Comparison of ENCODE assay signal across 13 mouse cellular contexts in the genomic region with DNA sequence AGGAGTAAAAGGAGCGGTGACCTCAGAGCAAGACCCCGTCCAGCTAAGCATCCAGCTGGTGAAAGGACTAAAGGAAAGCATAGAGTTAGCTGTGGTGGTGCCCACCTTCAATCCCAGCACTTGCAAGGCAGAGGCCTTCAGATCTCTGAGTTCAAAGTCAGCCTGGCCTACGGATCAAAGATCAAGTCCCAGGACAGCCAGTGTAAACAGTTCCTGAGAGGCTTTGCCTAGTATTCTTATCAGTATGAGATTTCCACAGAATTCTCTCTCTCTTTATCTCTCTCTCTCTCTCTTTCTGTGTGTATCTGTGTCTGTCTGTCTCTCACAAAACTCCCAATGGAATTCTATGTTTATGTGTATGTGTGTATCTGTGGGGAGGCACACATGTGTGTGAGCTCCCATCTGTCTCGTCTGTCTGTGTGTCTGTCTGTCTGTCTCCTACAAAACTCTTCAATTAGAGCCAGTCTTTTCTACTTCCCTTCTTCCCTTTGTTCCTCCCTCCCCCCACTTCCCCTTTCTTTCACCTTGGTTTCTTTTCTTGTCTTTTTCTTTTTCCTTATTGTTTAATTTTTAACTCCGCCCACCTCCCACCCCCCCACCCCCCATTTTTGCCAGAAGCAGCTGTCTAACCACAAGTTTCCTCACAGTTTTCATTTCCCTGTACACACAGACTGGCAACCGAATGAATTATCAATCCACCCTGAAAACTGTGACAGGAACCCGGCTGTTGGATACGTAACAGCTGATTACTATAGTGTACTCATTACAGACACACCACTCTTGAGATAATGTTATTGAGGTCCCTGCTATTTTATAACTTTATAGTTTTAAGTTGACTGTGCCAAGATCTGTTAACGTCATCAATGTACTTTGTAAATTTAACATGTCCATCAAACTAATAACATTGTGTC.
DNase-seq lines count a peak whose midpoint lies in the region; ATAC-seq and TF ChIP-seq lines count a peak whose summit lies in the region.
"Had no signal": no experiment of that assay in that cellular context is flagged by ENCODE, and none has a peak within 500 bp of the region (broad histone marks: within the 10 kb centered on the region; RNA-seq: fewer than 3 reads in every experiment).

No protein-coding gene starts in this region.

- H3K27ac ChIP-seq in forebrain, embryonic 13.5 days, result no peak overlapping the region
- no peak overlapping the region for H3K27ac ChIP-seq in forebrain, embryonic 12.5 days
- H3K27ac ChIP-seq in thymus, adult 2 months (ENCODE audit: control insufficient read depth, insufficient read depth, low read length), result peak overlapping the region; percentile 46
- H3K27ac ChIP-seq in macrophage, result peak overlapping the region; percentile 48
- H3K27ac ChIP-seq: hindbrain, embryonic 13.5 days; limb, embryonic 15.5 days; midbrain, embryonic 10.5 days; neural tube, embryonic 13.5 days had no signal

- no peak overlapping the region for H3K9ac ChIP-seq in forebrain, embryonic 13.5 days
- no peak overlapping the region for H3K9ac ChIP-seq in forebrain, embryonic 12.5 days
- H3K9ac ChIP-seq: hindbrain, embryonic 13.5 days; limb, embryonic 15.5 days; neural tube, embryonic 13.5 days had no signal

- H3K4me3 ChIP-seq in forebrain, embryonic 13.5 days, result no peak overlapping the region
- no peak overlapping the region for H3K4me3 ChIP-seq in forebrain, embryonic 12.5 days (replicated peaks)
- H3K4me3 ChIP-seq in thymus, adult 2 months (ENCODE audit: control insufficient read depth, insufficient read depth, low read length), result no peak overlapping the region
- no peak overlapping the region for H3K4me3 ChIP-seq in macrophage (ENCODE audit: inconsistent target)
- H3K4me3 ChIP-seq: hindbrain, embryonic 13.5 days; limb, embryonic 15.5 days; midbrain, embryonic 10.5 days; neural tube, embryonic 13.5 days had no signal

- no peaks in the 10 kb centered on the region for H3K36me3 ChIP-seq in forebrain, embryonic 13.5 days (ENCODE audit: poor library complexity, severe bottlenecking)
- no peaks in the 10 kb centered on the region for H3K36me3 ChIP-seq in forebrain, embryonic 12.5 days (replicated peaks)
- H3K36me3 ChIP-seq in thymus, adult 2 months (ENCODE audit: control insufficient read depth, insufficient read depth, low read length), result no peaks in the 10 kb centered on the region
- H3K36me3 ChIP-seq in macrophage (ENCODE audit: inconsistent target), result no peaks in the 10 kb centered on the region
- H3K36me3 ChIP-seq: hindbrain, embryonic 13.5 days; limb, embryonic 15.5 days; midbrain, embryonic 10.5 days; neural tube, embryonic 13.5 days had no signal

- TF ChIP-seq POLR2A in thymus, adult 2 months (IDR thresholded peaks at IDR 0.05; ENCODE audit: control insufficient read depth, extremely low read depth, insufficient read depth, low read length, poor library complexity), result no peak

- WGBS in forebrain, embryonic 13.5 days, result 75% methylated on average over 9 of the region's 9 CpGs
- WGBS in forebrain, embryonic 12.5 days, result 84% methylated on average over 9 of the region's 9 CpGs
- 30% methylated on average over 9 of the region's 9 CpGs for WGBS in thymus, adult 2 months
- 47% methylated on average over 8 of the region's 9 CpGs for WGBS in macrophage (ENCODE audit: missing documents)

- ATAC-seq in forebrain, embryonic 13.5 days, result peak; percentile 63; the same call in 1 of the 2 replicates
- no peak for ATAC-seq in forebrain, embryonic 12.5 days (ENCODE audit: low FRiP score)

- DNase-seq in thymus, adult 2 months, result peak; percentile 21
- no peak for DNase-seq in thymus, adult 18-20 months
- peak; percentile 60 for DNase-seq in yolk sac, embryonic 10.5 days (ENCODE audit: low spot score)
- no peak for DNase-seq in adrenal gland, postnatal 10 days
- no peak for DNase-seq in heart, postnatal 4 days
- DNase-seq: embryo, embryonic 11 days had no signal

- H3K79me2 ChIP-seq in macrophage (ENCODE audit: inconsistent target), result no peaks in the 10 kb centered on the region

- no peaks in the 10 kb centered on the region for H3K4me1 ChIP-seq in forebrain, embryonic 13.5 days
- no peaks in the 10 kb centered on the region for H3K4me1 ChIP-seq in forebrain, embryonic 12.5 days
- peaks cover 8% of the 10 kb centered on the region for H3K4me1 ChIP-seq in thymus, adult 2 months (replicated peaks; ENCODE audit: control insufficient read depth, insufficient read depth, low read length)
- H3K4me1 ChIP-seq: hindbrain, embryonic 13.5 days; midbrain, embryonic 10.5 days; neural tube, embryonic 13.5 days had no signal

- TF ChIP-seq CTCF in thymus, adult 2 months (IDR thresholded peaks at IDR 0.05; ENCODE audit: borderline replicate concordance, control insufficient read depth, extremely low read depth, insufficient read depth, low read length, poor library complexity), result no peak

- no peaks in the 10 kb centered on the region for H3K9me3 ChIP-seq in forebrain, embryonic 13.5 days (replicated peaks)
- H3K9me3 ChIP-seq in forebrain, embryonic 12.5 days, result no peaks in the 10 kb centered on the region
- H3K9me3 ChIP-seq: hindbrain, embryonic 13.5 days; limb, embryonic 15.5 days; midbrain, embryonic 10.5 days; neural tube, embryonic 13.5 days had no signal

- H3K4me2 ChIP-seq in forebrain, embryonic 13.5 days, result no peak overlapping the region
- H3K4me2 ChIP-seq in forebrain, embryonic 12.5 days, result no peak overlapping the region
- H3K4me2 ChIP-seq: hindbrain, embryonic 13.5 days; limb, embryonic 15.5 days; neural tube, embryonic 13.5 days had no signal

- no peaks in the 10 kb centered on the region for H3K27me3 ChIP-seq in forebrain, embryonic 13.5 days
- no peaks in the 10 kb centered on the region for H3K27me3 ChIP-seq in forebrain, embryonic 12.5 days
- H3K27me3 ChIP-seq in thymus, adult 2 months (ENCODE audit: control insufficient read depth, insufficient read depth, low read length), result no peaks in the 10 kb centered on the region
- H3K27me3 ChIP-seq: hindbrain, embryonic 13.5 days; limb, embryonic 15.5 days; neural tube, embryonic 13.5 days had no signal

Comparison
In these comparisons a context has a peak if more than half of its experiments do, and no peak if none do; other contexts are left out.
1. DNase-seq: peak in thymus, adult 2 months (single experiment) and yolk sac, embryonic 10.5 days (single experiment); none in thymus, adult 18-20 months (0 of 2), adrenal gland, postnatal 10 days (single experiment) and heart, postnatal 4 days (single experiment).
2. H3K27ac ChIP-seq: peak in thymus, adult 2 months (single experiment) and macrophage (single experiment); none in forebrain, embryonic 13.5 days (single experiment) and forebrain, embryonic 12.5 days (single experiment).